Mouse (Mus musculus): Measurements from ENCODE around the gene Ap4s1. TPM values are rescaled to one million over a fixed set of nuclear protein-coding genes. Genes with fewer than 3 reads are reported as not detected.
"Not testable (repeated sequence)": the region's sequence is repeated elsewhere in the genome, so short reads cannot be mapped to it uniquely, and the experiment has no call there.

Gene Ap4s1
- total RNA-seq (2012; rRNA removed) = 6.3 and 11.0 TPM in 2 replicates

GRCm38 (mm10) chr12:51690893-51691844 lies at the start of gene Ap4s1:
Ap4s1 (plus strand) TSS chr12:51691033.
- H3K27ac ChIP-seq (ENCODE audit: insufficient read depth, low read depth, low read length, poor library complexity, severe bottlenecking) = peak within 1 kb of the TSS; percentile 99
- peak; percentile 24; the same call in 1 of the 2 replicates for TF ChIP-seq HCFC1 (IDR thresholded peaks at IDR 0.05; ENCODE audit: borderline replicate concordance, insufficient read depth, low read length)
- TF ChIP-seq ZC3H11A (IDR thresholded peaks at IDR 0.05; ENCODE audit: borderline replicate concordance, low read depth, low read length) = no peak
- no peak for DNase-seq (ENCODE audit: low read depth, low spot score)
- H3K9ac ChIP-seq (ENCODE audit: insufficient read depth, low read depth, low read length, poor library complexity, severe bottlenecking) = peak within 1 kb of the TSS; percentile 100
- peaks cover 2 to 3% of the 10 kb centered on the region in 2 experiments; a peak in 2 of 4 replicates for H3K4me1 ChIP-seq (ENCODE audit: control insufficient read depth in 2 of 2, insufficient read depth in 2 of 2, low read length in 2 of 2, poor library complexity in 1 of 2)
- in situ Hi-C loops (cut with MboI; ENCODE audit: low sequenced_read_pairs in 2 of 2, unreplicated experiment in 2 of 2) = no loop called here
- H3K4me3 ChIP-seq (ENCODE audit: insufficient read depth in 1 of 2, low read depth in 1 of 2, low read length in 2 of 2, poor library complexity in 1 of 2, severe bottlenecking in 1 of 2) = peak within 1 kb of the TSS; percentile 88 to 99
- no peaks in the 10 kb centered on the region for H3K36me3 ChIP-seq (ENCODE audit: control insufficient read depth, insufficient read depth, low read length, poor library complexity, severe bottlenecking)
- H3K9me3 ChIP-seq (ENCODE audit: control insufficient read depth, insufficient read depth, low read depth, low read length) = no peaks in the 10 kb centered on the region

GRCm38 (mm10) chr12:51641871-51642270 lies 49.0 kb upstream of the Ap4s1 start:
- Histone ChIP-seq H3K4me3 (ENCODE audit: insufficient read depth in 1 of 2, low read depth in 1 of 2, low read length in 2 of 2, poor library complexity in 1 of 2, severe bottlenecking in 1 of 2) (no peak overlapping the region), H3K9me3 (ENCODE audit: control insufficient read depth, insufficient read depth, low read depth, low read length) (no peaks in the 10 kb centered on the region), H3K36me3 (ENCODE audit: control insufficient read depth, insufficient read depth, low read length, poor library complexity, severe bottlenecking) (no peaks in the 10 kb centered on the region), H3K9ac (ENCODE audit: insufficient read depth, low read depth, low read length, poor library complexity, severe bottlenecking) (no peak overlapping the region), H3K4me1 (ENCODE audit: control insufficient read depth in 2 of 2, insufficient read depth in 2 of 2, low read length in 2 of 2, poor library complexity in 1 of 2) (no peaks in the 10 kb centered on the region), H3K27ac (ENCODE audit: insufficient read depth, low read depth, low read length, poor library complexity, severe bottlenecking) (no peak overlapping the region)
- in situ Hi-C loops (cut with MboI; ENCODE audit: low sequenced_read_pairs in 2 of 2, unreplicated experiment in 2 of 2) = no loop called here
- TF ChIP-seq ZNF384 (IDR thresholded peaks at IDR 0.05; ENCODE audit: low read depth, low read length) = no peak
- TF ChIP-seq MAFK (IDR thresholded peaks at IDR 0.05; ENCODE audit: insufficient read depth, low read depth, low read length) = no peak
- TF ChIP-seq HCFC1 (IDR thresholded peaks at IDR 0.05; ENCODE audit: borderline replicate concordance, insufficient read depth, low read length) = no peak
- no peak for TF ChIP-seq CHD2 (IDR thresholded peaks at IDR 0.05; ENCODE audit: low read depth, low read length)
- TF ChIP-seq ZC3H11A (IDR thresholded peaks at IDR 0.05; ENCODE audit: borderline replicate concordance, low read depth, low read length) = no peak
- DNase-seq (ENCODE audit: low read depth, low spot score) = no peak

GRCm38 (mm10) chr12:51649401-51649800 lies 41.4 kb upstream of the Ap4s1 start:
- H3K36me3 ChIP-seq (ENCODE audit: control insufficient read depth, insufficient read depth, low read length, poor library complexity, severe bottlenecking); DNase-seq (ENCODE audit: low read depth, low spot score); in situ Hi-C loops (cut with MboI; ENCODE audit: low sequenced_read_pairs in 2 of 2, unreplicated experiment in 2 of 2): not testable (repeated sequence)

GRCm38 (mm10) chr12:51655944-51656465 lies 34.8 kb upstream of the Ap4s1 start:
- Histone ChIP-seq H3K4me1 (ENCODE audit: control insufficient read depth in 2 of 2, insufficient read depth in 2 of 2, low read length in 2 of 2, poor library complexity in 1 of 2) (peaks cover 0 to 4% of the 10 kb centered on the region in 2 experiments; a peak in 1 of 4 replicates), H3K36me3 (ENCODE audit: control insufficient read depth, insufficient read depth, low read length, poor library complexity, severe bottlenecking) (no peaks in the 10 kb centered on the region), H3K9me3 (ENCODE audit: control insufficient read depth, insufficient read depth, low read depth, low read length) (no peaks in the 10 kb centered on the region), H3K27ac (ENCODE audit: insufficient read depth, low read depth, low read length, poor library complexity, severe bottlenecking) (no peak overlapping the region), H3K9ac (ENCODE audit: insufficient read depth, low read depth, low read length, poor library complexity, severe bottlenecking) (no peak overlapping the region), H3K4me3 (ENCODE audit: insufficient read depth in 1 of 2, low read depth in 1 of 2, low read length in 2 of 2, poor library complexity in 1 of 2, severe bottlenecking in 1 of 2) (no peak overlapping the region)
- TF ChIP-seq CHD2 (IDR thresholded peaks at IDR 0.05; ENCODE audit: low read depth, low read length) (no peak), ZNF384 (IDR thresholded peaks at IDR 0.05; ENCODE audit: low read depth, low read length) (no peak), ZC3H11A (IDR thresholded peaks at IDR 0.05; ENCODE audit: borderline replicate concordance, low read depth, low read length) (no peak), HCFC1 (IDR thresholded peaks at IDR 0.05; ENCODE audit: borderline replicate concordance, insufficient read depth, low read length) (no peak)
- DNase-seq (ENCODE audit: low read depth, low spot score) = no peak
- in situ Hi-C loops (cut with MboI; ENCODE audit: low sequenced_read_pairs in 2 of 2, unreplicated experiment in 2 of 2) = no loop called here

More at GRCm38 (mm10) chr12:51649401-51649800, 41.4 kb upstream of the Ap4s1 start:
- not testable (repeated sequence) for H3K4me1 ChIP-seq (ENCODE audit: control insufficient read depth in 2 of 2, insufficient read depth in 2 of 2, low read length in 2 of 2, poor library complexity in 1 of 2); H3K9ac ChIP-seq (ENCODE audit: insufficient read depth, low read depth, low read length, poor library complexity, severe bottlenecking); H3K9me3 ChIP-seq (ENCODE audit: control insufficient read depth, insufficient read depth, low read depth, low read length); H3K4me3 ChIP-seq (ENCODE audit: insufficient read depth in 1 of 2, low read depth in 1 of 2, low read length in 2 of 2, poor library complexity in 1 of 2, severe bottlenecking in 1 of 2); H3K27ac ChIP-seq (ENCODE audit: insufficient read depth, low read depth, low read length, poor library complexity, severe bottlenecking)

All from ES-E14 (cell line).